11 mouse cellular contexts compared by ENCODE assay signal in genomic region chr7:132700107-132700506, GRCm38 (mm10).
DNase-seq lines count a peak whose midpoint lies in the region; ATAC-seq and TF ChIP-seq lines count a peak whose summit lies in the region.
"Had no signal": no experiment of that assay in that cellular context is flagged by ENCODE, and none has a peak within 500 bp of the region (broad histone marks: within the 10 kb centered on the region; RNA-seq: fewer than 3 reads in every experiment).

No protein-coding gene starts in this region.

- H3K4me3 ChIP-seq in bone marrow, adult 2 months (replicated peaks; ENCODE audit: control insufficient read depth, low read depth, low read length): no peak overlapping the region
- H3K4me3 ChIP-seq in embryonic facial prominence, embryonic 14.5 days (ENCODE audit: low read depth, low read length): no peak overlapping the region
- H3K4me3 ChIP-seq: forebrain, embryonic 12.5 days; hindbrain, embryonic 15.5 days; megakaryocyte, embryonic 14.5 days had no signal

- H3K4me1 ChIP-seq in bone marrow, adult 2 months (ENCODE audit: control insufficient read depth, insufficient read depth, low read length): peaks cover 3% of the 10 kb centered on the region; the same call in 1 of the 2 replicates
- peaks cover 10% of the 10 kb centered on the region; the same call in 1 of the 2 replicates for H3K4me1 ChIP-seq in embryonic facial prominence, embryonic 14.5 days (ENCODE audit: control insufficient read depth, insufficient read depth, low read length)
- H3K4me1 ChIP-seq: forebrain, embryonic 12.5 days; hindbrain, embryonic 15.5 days had no signal

- no peaks in the 10 kb centered on the region for H3K27me3 ChIP-seq in embryonic facial prominence, embryonic 14.5 days (replicated peaks; ENCODE audit: control insufficient read depth, insufficient read depth, low read length)
- H3K27me3 ChIP-seq: forebrain, embryonic 12.5 days; hindbrain, embryonic 15.5 days; megakaryocyte, embryonic 14.5 days had no signal

- H3K9ac ChIP-seq in embryonic facial prominence, embryonic 14.5 days (ENCODE audit: low read depth, low read length): no peak overlapping the region
- H3K9ac ChIP-seq: forebrain, embryonic 12.5 days; hindbrain, embryonic 15.5 days had no signal

- 0 out of 2 replicates have a peak, but pooled peaks cover under 1% of the 10 kb centered on the region for H3K9me3 ChIP-seq in embryonic facial prominence, embryonic 14.5 days (ENCODE audit: control insufficient read depth, low read length)
- H3K9me3 ChIP-seq: forebrain, embryonic 12.5 days; hindbrain, embryonic 15.5 days had no signal

- ATAC-seq in embryonic facial prominence, embryonic 14.5 days (ENCODE audit: low read depth): peak; percentile 76
- peak; percentile 69 for ATAC-seq in megakaryocyte-erythroid progenitor cell, adult 5-6 weeks (replicated peaks; ENCODE audit: low FRiP score, low TSS enrichment, poor library complexity, severe bottlenecking)

- 58% methylated on average over 4 of the region's 4 CpGs for WGBS in bone marrow, adult 2 months
- 40% methylated on average over 4 of the region's 4 CpGs for WGBS in embryonic facial prominence, embryonic 14.5 days

- TF ChIP-seq CTCF in bone marrow, adult 2 months (IDR thresholded peaks at IDR 0.05; ENCODE audit: control insufficient read depth, insufficient read depth, low read length): no peak

- peak; percentile 53 for DNase-seq in layer of hippocampus, adult 9-11 months
- DNase-seq in layer of hippocampus, adult 9-10 months (ENCODE audit: low spot score): no peak
- peak; percentile 73 for DNase-seq in embryonic facial prominence, embryonic 14.5 days (ENCODE audit: low spot score)
- DNase-seq in lung, postnatal 25 days (ENCODE audit: low spot score): no peak
- no peak for DNase-seq in urinary bladder, postnatal 4 days (ENCODE audit: low spot score in 2 of 2)
- DNase-seq: gastrocnemius, postnatal 14 days had no signal

- H3K36me3 ChIP-seq in embryonic facial prominence, embryonic 14.5 days (ENCODE audit: control insufficient read depth, insufficient read depth, low read length): no peaks in the 10 kb centered on the region
- H3K36me3 ChIP-seq: forebrain, embryonic 12.5 days had no signal

- H3K4me2 ChIP-seq in embryonic facial prominence, embryonic 14.5 days (ENCODE audit: low read depth, low read length): no peak overlapping the region
- H3K4me2 ChIP-seq: forebrain, embryonic 12.5 days; hindbrain, embryonic 15.5 days had no signal

- H3K27ac ChIP-seq in bone marrow, adult 2 months (ENCODE audit: control insufficient read depth, insufficient read depth, low read depth, low read length, poor library complexity): peak overlapping the region; percentile 67
- H3K27ac ChIP-seq in embryonic facial prominence, embryonic 14.5 days (replicated peaks; ENCODE audit: low read depth, low read length): no peak overlapping the region
- H3K27ac ChIP-seq: forebrain, embryonic 12.5 days; hindbrain, embryonic 15.5 days had no signal

- TF ChIP-seq POLR2A in bone marrow, adult 2 months (IDR thresholded peaks at IDR 0.05; ENCODE audit: borderline replicate concordance, control insufficient read depth, low read depth, low read length): no peak

Comparison
In these comparisons a context has a peak if more than half of its experiments do, and no peak if none do; other contexts are left out.
1. DNase-seq: peak in layer of hippocampus, adult 9-11 months (single experiment) and embryonic facial prominence, embryonic 14.5 days (single experiment); none in layer of hippocampus, adult 9-10 months (single experiment), lung, postnatal 25 days (single experiment) and urinary bladder, postnatal 4 days (0 of 2).